Mouse (Mus musculus): ENCODE measurements around the gene Ltb4r2. TPM values are rescaled to one million over a fixed set of nuclear protein-coding genes. Genes with fewer than 3 reads are reported as not detected.

Gene Ltb4r2
- 0.41 and 0.45 TPM in 2 replicates for polyA plus RNA-seq (2015; fragmentation: Nextera tagmentation; extraction: Ambion mirVana)

GRCm38 (mm10) chr14:55761163-55761562 is at the start of gene Ltb4r2:
TSS of gene Ltb4r2 (plus strand) at chr14:55761428.
- WGBS, result 82% methylated on average over 6 of the region's 6 CpGs
- Histone ChIP-seq H3K36me3 (ENCODE audit: insufficient read depth, low read length) (peaks cover 1% of the 10 kb centered on the region; the same call in 1 of the 2 replicates), H3K4me1 (ENCODE audit: insufficient read depth, low read length) (peaks cover 24% of the 10 kb centered on the region), H3K9ac (replicated peaks; ENCODE audit: low read length) (peak within 1 kb of the TSS; percentile 83), H3K4me2 (replicated peaks; ENCODE audit: low read depth, low read length) (peak within 1 kb of the TSS; percentile 99), H3K4me3 (ENCODE audit: low read length) (peak within 1 kb of the TSS; percentile 60), H3K27me3 (ENCODE audit: insufficient read depth, low read length) (peaks cover 26% of the 10 kb centered on the region), H3K27ac (ENCODE audit: low read length) (no peak within 1 kb of the TSS), H3K9me3 (ENCODE audit: low read length) (no peaks in the 10 kb centered on the region)
- ATAC-seq (ENCODE audit: low FRiP score, low TSS enrichment), result no peak

GRCm38 (mm10) chr14:55711786-55712185 is 49.4 kb upstream of the Ltb4r2 start:
- Histone ChIP-seq H3K9ac (replicated peaks; ENCODE audit: low read length) (no peak overlapping the region), H3K4me3 (ENCODE audit: low read length) (no peak overlapping the region), H3K27ac (ENCODE audit: low read length) (no peak overlapping the region), H3K36me3 (ENCODE audit: insufficient read depth, low read length) (no peaks in the 10 kb centered on the region; the same call in 1 of the 2 replicates), H3K9me3 (ENCODE audit: low read length) (no peaks in the 10 kb centered on the region), H3K27me3 (ENCODE audit: insufficient read depth, low read length) (peaks cover 15% of the 10 kb centered on the region), H3K4me2 (replicated peaks; ENCODE audit: low read depth, low read length) (no peak overlapping the region), H3K4me1 (ENCODE audit: insufficient read depth, low read length) (peaks cover 6% of the 10 kb centered on the region; the same call in 1 of the 2 replicates)
- ATAC-seq (ENCODE audit: low FRiP score, low TSS enrichment), result no peak
- 80% methylated on average over 7 of the region's 7 CpGs for WGBS

- WGBS, result 12% methylated on average over 24 of the region's 25 CpGs
- Histone ChIP-seq H3K27me3 (ENCODE audit: insufficient read depth, low read length) (peaks cover 15% of the 10 kb centered on the region), H3K9ac (replicated peaks; ENCODE audit: low read length) (peak overlapping the region; percentile 58; the same call in 1 of the 2 replicates), H3K4me3 (ENCODE audit: low read length) (peak overlapping the region; percentile 31), H3K36me3 (ENCODE audit: insufficient read depth, low read length) (peaks cover 2% of the 10 kb centered on the region; the same call in 1 of the 2 replicates), H3K9me3 (ENCODE audit: low read length) (no peaks in the 10 kb centered on the region), H3K4me2 (replicated peaks; ENCODE audit: low read depth, low read length) (peak overlapping the region; percentile 53), H3K27ac (ENCODE audit: low read length) (0 out of 2 replicates have a peak overlapping the region, but pooled peaks have one; percentile 25), H3K4me1 (ENCODE audit: insufficient read depth, low read length) (peaks cover 6% of the 10 kb centered on the region; the same call in 1 of the 2 replicates)
- peak; percentile 47 for ATAC-seq (ENCODE audit: low FRiP score, low TSS enrichment)
Measured at GRCm38 (mm10) chr14:55713007-55713728, 48.1 kb upstream of the Ltb4r2 start.

GRCm38 (mm10) chr14:55713729-55714122 is 47.5 kb upstream of the Ltb4r2 start, which contains the start of gene Tgm1:
TSS of gene Tgm1 (minus strand) at chr14:55713926.
- Histone ChIP-seq H3K9me3 (ENCODE audit: low read length) (no peaks in the 10 kb centered on the region), H3K27ac (ENCODE audit: low read length) (0 out of 2 replicates have a peak within 1 kb of the TSS, but pooled peaks have one; percentile 25), H3K4me1 (ENCODE audit: insufficient read depth, low read length) (peaks cover 6% of the 10 kb centered on the region; the same call in 1 of the 2 replicates), H3K36me3 (ENCODE audit: insufficient read depth, low read length) (peaks cover 8% of the 10 kb centered on the region; the same call in 1 of the 2 replicates), H3K9ac (replicated peaks; ENCODE audit: low read length) (peak within 1 kb of the TSS; percentile 58; the same call in 1 of the 2 replicates), H3K27me3 (ENCODE audit: insufficient read depth, low read length) (peaks cover 15% of the 10 kb centered on the region), H3K4me2 (replicated peaks; ENCODE audit: low read depth, low read length) (peak within 1 kb of the TSS; percentile 53), H3K4me3 (ENCODE audit: low read length) (peak within 1 kb of the TSS; percentile 31)
- whole genome bisulfite sequencing, result 25% methylated on average over 4 of the region's 4 CpGs
- ATAC-seq (ENCODE audit: low FRiP score, low TSS enrichment), result no peak

GRCm38 (mm10) chr14:55714893-55715292 is 46.3 kb upstream of the Ltb4r2 start:
- Histone ChIP-seq H3K9me3 (ENCODE audit: low read length) (no peaks in the 10 kb centered on the region), H3K27ac (ENCODE audit: low read length) (no peak overlapping the region), H3K27me3 (ENCODE audit: insufficient read depth, low read length) (peaks cover 15% of the 10 kb centered on the region), H3K4me1 (ENCODE audit: insufficient read depth, low read length) (peaks cover 6% of the 10 kb centered on the region; the same call in 1 of the 2 replicates), H3K36me3 (ENCODE audit: insufficient read depth, low read length) (peaks cover 12% of the 10 kb centered on the region; the same call in 1 of the 2 replicates), H3K9ac (replicated peaks; ENCODE audit: low read length) (no peak overlapping the region), H3K4me2 (replicated peaks; ENCODE audit: low read depth, low read length) (no peak overlapping the region), H3K4me3 (ENCODE audit: low read length) (no peak overlapping the region)
- ATAC-seq (ENCODE audit: low FRiP score, low TSS enrichment), result no peak
- 40% methylated on average over 6 of the region's 6 CpGs for WGBS

GRCm38 (mm10) chr14:55716271-55716670 is 45.0 kb upstream of the Ltb4r2 start:
- WGBS, result 91% methylated on average over 6 of the region's 6 CpGs
- Histone ChIP-seq H3K9me3 (ENCODE audit: low read length) (no peaks in the 10 kb centered on the region), H3K4me3 (ENCODE audit: low read length) (no peak overlapping the region), H3K27ac (ENCODE audit: low read length) (0 out of 2 replicates have a peak overlapping the region, but pooled peaks have one; percentile 35), H3K9ac (replicated peaks; ENCODE audit: low read length) (no peak overlapping the region), H3K36me3 (ENCODE audit: insufficient read depth, low read length) (peaks cover 17% of the 10 kb centered on the region; the same call in 1 of the 2 replicates), H3K4me1 (ENCODE audit: insufficient read depth, low read length) (peaks cover 11% of the 10 kb centered on the region), H3K27me3 (ENCODE audit: insufficient read depth, low read length) (peaks cover 15% of the 10 kb centered on the region), H3K4me2 (replicated peaks; ENCODE audit: low read depth, low read length) (no peak overlapping the region)
- no peak for ATAC-seq (ENCODE audit: low FRiP score, low TSS enrichment)

GRCm38 (mm10) chr14:55716884-55717283 is 44.3 kb upstream of the Ltb4r2 start:
- no peaks in the 10 kb centered on the region for H3K9me3 ChIP-seq (ENCODE audit: low read length)
- H3K27ac ChIP-seq (ENCODE audit: low read length), result no peak overlapping the region
- peak; percentile 24 for ATAC-seq (ENCODE audit: low FRiP score, low TSS enrichment)
- H3K4me2 ChIP-seq (replicated peaks; ENCODE audit: low read depth, low read length), result no peak overlapping the region
- WGBS, result 69% methylated on average over 8 of the region's 8 CpGs
- H3K27me3 ChIP-seq (ENCODE audit: insufficient read depth, low read length), result peaks cover 13% of the 10 kb centered on the region
- H3K4me1 ChIP-seq (ENCODE audit: insufficient read depth, low read length), result peaks cover 13% of the 10 kb centered on the region
- H3K4me3 ChIP-seq (ENCODE audit: low read length), result no peak overlapping the region
- H3K36me3 ChIP-seq (ENCODE audit: insufficient read depth, low read length), result peaks cover 17% of the 10 kb centered on the region; the same call in 1 of the 2 replicates
- H3K9ac ChIP-seq (replicated peaks; ENCODE audit: low read length), result no peak overlapping the region

GRCm38 (mm10) chr14:55719737-55720136 is 41.5 kb upstream of the Ltb4r2 start:
- H3K9me3 ChIP-seq (ENCODE audit: low read length), result no peaks in the 10 kb centered on the region
- no peak for ATAC-seq (ENCODE audit: low FRiP score, low TSS enrichment)

GRCm38 (mm10) chr14:55720666-55721065 is 40.6 kb upstream of the Ltb4r2 start:
- H3K4me2 ChIP-seq (replicated peaks; ENCODE audit: low read depth, low read length), result peak overlapping the region; percentile 58; the same call in 1 of the 2 replicates
- peak overlapping the region; percentile 84; the same call in 1 of the 2 replicates for H3K9ac ChIP-seq (replicated peaks; ENCODE audit: low read length)
- H3K9me3 ChIP-seq (ENCODE audit: low read length), result no peaks in the 10 kb centered on the region
- H3K36me3 ChIP-seq (ENCODE audit: insufficient read depth, low read length), result peaks cover 17% of the 10 kb centered on the region; the same call in 1 of the 2 replicates
- H3K27me3 ChIP-seq (ENCODE audit: insufficient read depth, low read length), result no peaks in the 10 kb centered on the region
- H3K27ac ChIP-seq (ENCODE audit: low read length), result peak overlapping the region; percentile 39; the same call in 1 of the 2 replicates
- peaks cover 10% of the 10 kb centered on the region for H3K4me1 ChIP-seq (ENCODE audit: insufficient read depth, low read length)
- WGBS, result 92% methylated on average over 12 of the region's 12 CpGs
- ATAC-seq (ENCODE audit: low FRiP score, low TSS enrichment), result no peak
- no peak overlapping the region for H3K4me3 ChIP-seq (ENCODE audit: low read length)

More at GRCm38 (mm10) chr14:55719737-55720136, 41.5 kb upstream of the Ltb4r2 start:
- Histone ChIP-seq H3K27ac (ENCODE audit: low read length) (no peak overlapping the region), H3K36me3 (ENCODE audit: insufficient read depth, low read length) (peaks cover 17% of the 10 kb centered on the region; the same call in 1 of the 2 replicates), H3K27me3 (ENCODE audit: insufficient read depth, low read length) (no peaks in the 10 kb centered on the region), H3K9ac (replicated peaks; ENCODE audit: low read length) (no peak overlapping the region), H3K4me1 (ENCODE audit: insufficient read depth, low read length) (peaks cover 10% of the 10 kb centered on the region), H3K4me3 (ENCODE audit: low read length) (no peak overlapping the region), H3K4me2 (replicated peaks; ENCODE audit: low read depth, low read length) (no peak overlapping the region)
- WGBS, result 92% methylated on average over 6 of the region's 6 CpGs
